ENCODE assay signal across 8 mouse cellular contexts in the genomic region with DNA sequence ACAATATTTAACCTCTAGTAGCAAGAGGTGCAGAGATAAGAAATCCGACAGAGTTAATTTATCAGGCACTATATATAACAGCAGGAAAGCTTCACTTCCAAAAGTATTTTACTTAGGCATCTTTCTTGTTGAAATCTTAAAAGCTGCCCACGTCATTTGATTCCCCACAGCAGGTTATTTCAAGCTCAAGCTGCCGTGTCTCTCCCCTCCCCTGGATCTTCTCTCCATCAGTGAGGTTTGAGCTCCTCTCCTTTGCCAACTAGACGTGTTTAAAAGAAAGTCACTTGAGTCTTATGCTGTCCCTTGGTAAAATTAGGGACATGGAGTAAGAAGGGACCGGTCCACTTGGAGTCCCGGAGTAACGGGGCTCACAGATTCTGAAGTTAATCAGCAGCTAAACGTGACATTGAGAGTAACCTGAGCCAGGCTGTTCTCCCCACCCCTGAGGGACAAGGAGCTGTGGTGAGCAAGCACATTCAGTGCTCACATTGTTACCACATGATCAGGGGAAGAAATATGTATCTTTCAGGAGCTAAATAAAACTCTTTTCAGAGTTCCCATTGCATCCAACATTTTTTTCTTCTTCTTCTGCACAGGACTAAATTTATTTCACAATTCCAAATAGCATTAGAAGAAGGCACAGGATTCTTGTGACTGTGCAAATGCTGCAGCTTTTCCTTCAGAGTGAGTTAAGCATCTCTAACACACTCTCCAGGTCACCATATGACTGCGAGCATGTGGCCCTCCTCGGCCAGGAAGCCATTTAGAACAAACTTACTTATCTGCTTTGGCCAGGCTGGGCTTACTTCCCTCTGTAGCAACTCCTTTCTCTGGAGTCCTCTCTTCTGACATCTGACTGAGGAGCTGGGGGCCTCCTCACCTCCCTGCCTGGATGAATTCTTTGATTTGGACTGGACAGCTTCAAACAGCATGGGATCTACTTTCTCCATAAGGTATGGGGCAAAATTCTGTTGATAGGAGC. TPM values are rescaled to one million over a fixed set of nuclear protein-coding genes. Genes with fewer than 3 reads are reported as not detected.
A peak's percentile ranks its signal among the peaks of the same experiment; 100 is the strongest.
DNase-seq lines count a peak whose midpoint lies in the region; ATAC-seq and TF ChIP-seq lines count a peak whose summit lies in the region.

A gene (plus strand): TSS at position 833 of the 982 bp plus-strand sequence.

- H3K9me3 ChIP-seq in neural tube, embryonic 11.5 days (ENCODE audit: control insufficient read depth, low read length), result no peaks in the 10 kb centered on the region
- no peaks in the 10 kb centered on the region for H3K9me3 ChIP-seq in forebrain, embryonic 15.5 days
- no peaks in the 10 kb centered on the region for H3K9me3 ChIP-seq in heart, embryonic 16.5 days (replicated peaks; ENCODE audit: control insufficient read depth, low read length)
- no peaks in the 10 kb centered on the region for H3K9me3 ChIP-seq in liver, embryonic 16.5 days (replicated peaks; ENCODE audit: control insufficient read depth, low read length)
- no peaks in the 10 kb centered on the region for H3K9me3 ChIP-seq in stomach, postnatal 0 days (ENCODE audit: control insufficient read depth, low read length)

- TF ChIP-seq EP300 in stomach, postnatal 0 days (optimal IDR thresholded peaks at IDR 0.05), result no peak

- no peaks in the 10 kb centered on the region for H3K36me3 ChIP-seq in neural tube, embryonic 11.5 days (ENCODE audit: control insufficient read depth, insufficient read depth, low read length)
- no peaks in the 10 kb centered on the region for H3K36me3 ChIP-seq in forebrain, embryonic 15.5 days
- H3K36me3 ChIP-seq in heart, embryonic 16.5 days (ENCODE audit: control insufficient read depth, insufficient read depth), result no peaks in the 10 kb centered on the region
- no peaks in the 10 kb centered on the region for H3K36me3 ChIP-seq in liver, embryonic 16.5 days (ENCODE audit: control insufficient read depth, insufficient read depth)
- H3K36me3 ChIP-seq in stomach, postnatal 0 days (ENCODE audit: control insufficient read depth, insufficient read depth, low read length), result no peaks in the 10 kb centered on the region

- DNase-seq in neural tube, embryonic 11.5 days (ENCODE audit: low spot score), result no peak
- DNase-seq in neural tube, embryonic 10.5 days (ENCODE audit: extremely low spot score, low spot score), result no peak
- DNase-seq in kidney, postnatal 14 days, result peak; percentile 48
- DNase-seq in stomach, postnatal 0 days (ENCODE audit: low spot score), result peak; percentile 28
- DNase-seq in cerebellum, postnatal 25 days, result no peak

- ATAC-seq in neural tube, embryonic 11.5 days (ENCODE audit: insufficient read depth, low FRiP score, low TSS enrichment), result no peak
- no peak for ATAC-seq in forebrain, embryonic 15.5 days (replicated peaks)
- peak; percentile 59 for ATAC-seq in heart, embryonic 16.5 days (replicated peaks; ENCODE audit: extremely low read depth, insufficient read depth, low FRiP score)
- ATAC-seq in liver, embryonic 16.5 days (ENCODE audit: low read depth), result no peak
- peak; percentile 38; the same call in 1 of the 2 replicates for ATAC-seq in stomach, postnatal 0 days (ENCODE audit: low FRiP score, low TSS enrichment)

- WGBS in neural tube, embryonic 11.5 days, result 50% methylated on average over 10 of the region's 10 CpGs
- 53% methylated on average over 10 of the region's 10 CpGs for WGBS in forebrain, embryonic 15.5 days
- WGBS in heart, embryonic 16.5 days, result 10% methylated on average over 10 of the region's 10 CpGs
- 8% methylated on average over 10 of the region's 10 CpGs for WGBS in liver, embryonic 16.5 days (ENCODE audit: insufficient replicate concordance)
- WGBS in stomach, postnatal 0 days, result 17% methylated on average over 10 of the region's 10 CpGs

- H3K4me2 ChIP-seq in neural tube, embryonic 11.5 days (ENCODE audit: low read depth), result no peak within 1 kb of the TSS
- no peak within 1 kb of the TSS for H3K4me2 ChIP-seq in forebrain, embryonic 15.5 days (replicated peaks)
- H3K4me2 ChIP-seq in heart, embryonic 16.5 days (ENCODE audit: low read depth, low read length), result peak within 1 kb of the TSS; percentile 49
- peak within 1 kb of the TSS; percentile 20; the same call in 1 of the 2 replicates for H3K4me2 ChIP-seq in liver, embryonic 16.5 days (ENCODE audit: low read depth, low read length)
- 0 out of 2 replicates have a peak within 1 kb of the TSS, but pooled peaks have one; percentile 2 for H3K4me2 ChIP-seq in stomach, postnatal 0 days (replicated peaks; ENCODE audit: low read depth)

- H3K4me1 ChIP-seq in neural tube, embryonic 11.5 days (ENCODE audit: control insufficient read depth, insufficient read depth, low read length), result no peaks in the 10 kb centered on the region
- no peaks in the 10 kb centered on the region for H3K4me1 ChIP-seq in forebrain, embryonic 15.5 days
- peaks cover 27% of the 10 kb centered on the region for H3K4me1 ChIP-seq in heart, embryonic 16.5 days (ENCODE audit: control insufficient read depth, insufficient read depth, low read length)
- peaks cover 3% of the 10 kb centered on the region for H3K4me1 ChIP-seq in liver, embryonic 16.5 days (ENCODE audit: control insufficient read depth, low read depth, low read length)
- H3K4me1 ChIP-seq in stomach, postnatal 0 days (replicated peaks; ENCODE audit: control insufficient read depth, insufficient read depth), result no peaks in the 10 kb centered on the region

- no peak within 1 kb of the TSS for H3K27ac ChIP-seq in neural tube, embryonic 11.5 days (ENCODE audit: low read depth, low read length)
- no peak within 1 kb of the TSS for H3K27ac ChIP-seq in forebrain, embryonic 15.5 days (replicated peaks)
- peak within 1 kb of the TSS; percentile 86 for H3K27ac ChIP-seq in heart, embryonic 16.5 days (ENCODE audit: low read length)
- H3K27ac ChIP-seq in liver, embryonic 16.5 days (ENCODE audit: low read length), result no peak within 1 kb of the TSS
- H3K27ac ChIP-seq in stomach, postnatal 0 days (replicated peaks), result peak within 1 kb of the TSS; percentile 37; the same call in 1 of the 2 replicates

- no peak for TF ChIP-seq CTCF in stomach, postnatal 0 days (IDR thresholded peaks at IDR 0.05; ENCODE audit: low read depth)

- H3K4me3 ChIP-seq in neural tube, embryonic 11.5 days (ENCODE audit: low read depth, low read length), result no peak within 1 kb of the TSS
- H3K4me3 ChIP-seq in forebrain, embryonic 15.5 days, result no peak within 1 kb of the TSS
- peak within 1 kb of the TSS; percentile 20 for H3K4me3 ChIP-seq in heart, embryonic 16.5 days (ENCODE audit: low read length)
- no peak within 1 kb of the TSS for H3K4me3 ChIP-seq in liver, embryonic 16.5 days (ENCODE audit: low read depth, low read length)
- H3K4me3 ChIP-seq in stomach, postnatal 0 days (ENCODE audit: low read depth, low read length), result no peak within 1 kb of the TSS

- no peaks in the 10 kb centered on the region for H3K27me3 ChIP-seq in neural tube, embryonic 11.5 days (ENCODE audit: control insufficient read depth, insufficient read depth, low read length)
- H3K27me3 ChIP-seq in forebrain, embryonic 15.5 days, result no peaks in the 10 kb centered on the region
- H3K27me3 ChIP-seq in heart, embryonic 16.5 days (ENCODE audit: control insufficient read depth, insufficient read depth, low read length), result no peaks in the 10 kb centered on the region
- H3K27me3 ChIP-seq in liver, embryonic 16.5 days (ENCODE audit: control insufficient read depth, insufficient read depth, low read depth, low read length), result no peaks in the 10 kb centered on the region
- no peaks in the 10 kb centered on the region for H3K27me3 ChIP-seq in stomach, postnatal 0 days (ENCODE audit: control insufficient read depth, insufficient read depth, low read length)

- H3K9ac ChIP-seq in neural tube, embryonic 11.5 days (ENCODE audit: low read length), result no peak within 1 kb of the TSS
- H3K9ac ChIP-seq in forebrain, embryonic 15.5 days (replicated peaks), result no peak within 1 kb of the TSS
- peak within 1 kb of the TSS; percentile 39; the same call in 1 of the 2 replicates for H3K9ac ChIP-seq in heart, embryonic 16.5 days (ENCODE audit: low read length)
- H3K9ac ChIP-seq in liver, embryonic 16.5 days (ENCODE audit: low read depth, low read length), result no peak within 1 kb of the TSS
- H3K9ac ChIP-seq in stomach, postnatal 0 days (ENCODE audit: low read length), result no peak within 1 kb of the TSS

RNA-seq across cellular contexts. Expression of the gene that starts here (rescaled TPM):
- polyA plus RNA-seq in neural tube, embryonic 11.5 days (2014; fragmentation: Nextera tagmentation; extraction: Ambion mirVana), result 11.1 and 12.0 TPM in 2 replicates
- polyA plus RNA-seq in forebrain, embryonic 15.5 days (2015; fragmentation: Nextera tagmentation; extraction: Ambion mirVana), result 15.8 and 16.3 TPM in 2 replicates
- polyA plus RNA-seq in heart, embryonic 16.5 days (2015; fragmentation: Nextera tagmentation; extraction: Ambion mirVana), result 27.9 and 31.4 TPM in 2 replicates
- 12.5 and 12.9 TPM in 2 replicates for polyA plus RNA-seq in liver, embryonic 16.5 days (2015; fragmentation: Nextera tagmentation; extraction: Ambion mirVana)
- 13.0 and 14.3 TPM in 2 replicates for polyA plus RNA-seq in stomach, postnatal 0 days (2015; fragmentation: Nextera tagmentation; extraction: Ambion mirVana)

Comparison
In these comparisons a context has a peak if more than half of its experiments do, and no peak if none do; other contexts are left out.
1. ATAC-seq: peak in heart, embryonic 16.5 days (single experiment) and stomach, postnatal 0 days (single experiment); none in neural tube, embryonic 11.5 days (single experiment), forebrain, embryonic 15.5 days (single experiment) and liver, embryonic 16.5 days (single experiment).
2. DNase-seq: peak in kidney, postnatal 14 days (single experiment) and stomach, postnatal 0 days (single experiment); none in neural tube, embryonic 11.5 days (single experiment), neural tube, embryonic 10.5 days (single experiment) and cerebellum, postnatal 25 days (0 of 2).
3. H3K27ac ChIP-seq: peak in heart, embryonic 16.5 days (single experiment) and stomach, postnatal 0 days (single experiment); none in neural tube, embryonic 11.5 days (single experiment), forebrain, embryonic 15.5 days (single experiment) and liver, embryonic 16.5 days (single experiment).
4. H3K4me2 ChIP-seq: peak in heart, embryonic 16.5 days (single experiment), liver, embryonic 16.5 days (single experiment) and stomach, postnatal 0 days (single experiment); none in neural tube, embryonic 11.5 days (single experiment) and forebrain, embryonic 15.5 days (single experiment).